Mouse (Mus musculus) limb, embryonic 13.5 days (tissue): ENCODE measurements around the gene Hipk2. TPM values are rescaled to one million over a fixed set of nuclear protein-coding genes. Genes with fewer than 3 reads are reported as not detected.

Experiments used
- ATAC-seq: fragments of 200-750 bp; cut with Nextera tagmentation; 2 replicates; pipeline ENCODE4 v1.8.0; 2017; ENCODE audit warnings: low read depth, moderate number of reproducible peaks, moderate TSS enrichment; ENCODE audit not compliant: low FRiP score
- H3K27ac ChIP-seq: fragments of 300-500 bp; sonication (generic); 2 replicates; pipeline ENCODE4 v1.5.1; 2015; ENCODE audit warnings: inconsistent platforms, mild to moderate bottlenecking, moderate library complexity
- H3K27me3 ChIP-seq: fragments of 300-500 bp; sonication (generic); 2 replicates; pipeline ENCODE4 v1.6.1; 2015; ENCODE audit warnings: mild to moderate bottlenecking, inconsistent platforms
- H3K36me3 ChIP-seq: fragments of 300-500 bp; sonication (generic); 2 replicates; pipeline ENCODE4 v1.6.1; 2015; ENCODE audit warnings: inconsistent platforms, mild to moderate bottlenecking, moderate library complexity
- H3K4me1 ChIP-seq: fragments of 300-500 bp; sonication (generic); 2 replicates; pipeline ENCODE4 v1.6.1; 2015; ENCODE audit warnings: inconsistent platforms
- H3K4me2 ChIP-seq: fragments of 300-500 bp; sonication (generic); replicated peaks from 2 replicates; pipeline ENCODE4 v1.6.1; 2015; ENCODE audit warnings: inconsistent platforms, mild to moderate bottlenecking, moderate library complexity
- H3K4me3 ChIP-seq: fragments of 300-500 bp; sonication (generic); 2 replicates; pipeline ENCODE4 v1.5.1; 2015; ENCODE audit warnings: moderate library complexity, mild to moderate bottlenecking, inconsistent platforms
- H3K9ac ChIP-seq: fragments of 300-500 bp; sonication (generic); 2 replicates; pipeline ENCODE4 v1.6.1; 2015; ENCODE audit warnings: mild to moderate bottlenecking, inconsistent platforms
- H3K9me3 ChIP-seq: fragments of 300-500 bp; sonication (generic); 2 replicates; pipeline ENCODE4 v1.6.1; 2016; ENCODE audit warnings: inconsistent platforms
- WGBS: fragments of 180-500 bp; shearing (Covaris S2); methylation state at CpG from one replicate; pipeline ENCODE4 v1.1.7; 2015; 5-methylcytosine and 5-hydroxymethylcytosine counted together
- polyA plus RNA-seq: library from polyadenylated mRNA; unstranded; fragments of >200 nt; fragmentation: Nextera tagmentation; extraction: Ambion mirVana; gene quantifications from 2 replicates; pipeline ENCODE4 v1.2.1, GENCODE M21; 2015

Hipk2 gene
- polyA plus RNA-seq, 1 experiment from 2014 or later: 19.8 TPM

DNA sequence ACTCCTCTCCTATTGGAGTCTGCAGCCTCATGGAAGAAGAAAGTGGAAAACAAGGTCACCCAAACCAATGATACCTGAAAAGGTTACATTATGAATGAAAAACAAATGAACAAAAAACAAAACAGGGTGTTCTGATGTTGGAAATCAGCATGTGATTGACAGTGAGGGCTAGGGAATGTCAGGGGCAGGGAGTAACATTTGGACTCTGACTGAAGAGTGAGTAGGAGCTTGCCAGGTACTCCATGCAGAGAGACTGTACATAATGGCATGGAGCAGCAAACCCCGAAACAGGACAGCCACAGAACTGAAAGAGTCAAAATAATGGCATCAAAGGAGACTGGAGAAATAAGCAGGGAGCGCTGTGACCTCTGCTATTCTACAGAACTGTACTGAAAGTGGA lies 15.7 kb downstream of the Hipk2 start:
- no peak for ATAC-seq
- Histone ChIP-seq H3K4me2 (no peak overlapping the region), H3K36me3 (no peaks in the 10 kb centered on the region), H3K27me3 (no peaks in the 10 kb centered on the region), H3K27ac (no peak overlapping the region), H3K9ac (no peak overlapping the region), H3K4me1 (peaks cover 40% of the 10 kb centered on the region), H3K9me3 (no peaks in the 10 kb centered on the region), H3K4me3 (no peak overlapping the region)
- 90% methylated on average over 2 of the region's 2 CpGs for WGBS

DNA sequence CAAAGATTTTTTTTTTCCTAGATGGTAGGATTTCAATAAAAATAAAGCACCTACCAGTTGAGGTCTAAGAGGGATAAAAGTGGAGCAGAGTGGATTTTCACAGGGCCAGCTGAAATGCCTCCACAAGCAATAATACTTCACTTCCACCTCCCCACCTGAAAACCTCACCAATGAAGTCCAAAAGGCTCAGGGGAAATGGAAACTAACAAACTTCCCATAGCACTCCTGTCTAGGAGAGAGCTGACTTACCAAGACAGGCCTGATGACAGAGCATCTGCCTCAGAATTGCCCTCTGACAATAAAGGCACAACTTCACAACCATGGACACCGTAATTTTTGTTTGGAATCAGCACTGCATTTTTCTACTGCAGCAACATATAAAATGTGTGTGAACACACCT lies 16.1 kb downstream of the Hipk2 start:
- Histone ChIP-seq H3K9ac (no peak overlapping the region), H3K36me3 (no peaks in the 10 kb centered on the region), H3K4me2 (no peak overlapping the region), H3K4me1 (peaks cover 36% of the 10 kb centered on the region), H3K27me3 (no peaks in the 10 kb centered on the region), H3K9me3 (no peaks in the 10 kb centered on the region), H3K4me3 (no peak overlapping the region), H3K27ac (no peak overlapping the region)
- WGBS: 86% methylated on average over 1 of the region's 1 CpGs
- no peak for ATAC-seq

DNA sequence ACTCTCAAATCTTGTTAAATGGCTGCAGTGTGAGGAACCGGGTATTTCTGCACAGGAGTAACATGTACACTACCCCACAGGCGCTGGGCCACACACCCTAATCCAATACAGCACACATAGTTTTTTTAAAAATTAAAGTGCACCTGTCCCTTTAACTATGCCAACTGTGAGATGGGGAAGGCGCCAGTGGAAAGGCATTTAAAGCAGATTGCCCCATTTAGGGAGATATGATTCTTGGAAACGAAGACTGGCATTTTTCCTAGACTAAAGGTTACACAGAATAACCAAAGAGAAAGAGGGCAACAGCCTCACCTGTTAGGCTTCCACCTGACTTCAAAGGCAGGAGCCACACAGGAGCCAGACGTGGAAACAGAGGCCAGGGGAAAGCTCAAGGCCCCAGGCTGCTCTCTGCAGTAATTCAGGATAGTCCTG lies 22.4 kb downstream of the Hipk2 start:
- Histone ChIP-seq H3K27ac (no peak overlapping the region), H3K36me3 (no peaks in the 10 kb centered on the region), H3K4me3 (no peak overlapping the region), H3K4me2 (no peak overlapping the region), H3K9ac (no peak overlapping the region), H3K27me3 (no peaks in the 10 kb centered on the region), H3K4me1 (peaks cover 60% of the 10 kb centered on the region), H3K9me3 (no peaks in the 10 kb centered on the region)
- no peak for ATAC-seq
- 62% methylated on average over 5 of the region's 5 CpGs for WGBS

DNA sequence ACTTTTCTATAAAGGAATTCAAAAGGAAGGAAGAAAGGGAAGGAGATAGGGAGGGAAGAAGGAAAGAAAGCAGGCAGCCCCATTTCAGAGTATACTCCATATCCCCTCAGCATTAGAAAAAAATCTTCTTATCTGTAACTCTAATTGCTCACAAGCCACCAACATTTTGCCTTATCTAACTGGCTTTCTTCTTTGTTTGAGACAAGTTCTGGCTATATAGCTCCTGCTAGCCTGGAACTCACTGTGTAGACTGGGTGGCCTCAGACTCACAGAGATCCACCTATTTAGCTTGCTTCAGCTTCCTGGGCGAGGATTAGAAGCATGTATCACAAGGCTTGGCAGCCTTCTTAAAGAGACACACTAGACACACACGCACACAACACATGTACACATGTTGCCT lies 24.2 kb downstream of the Hipk2 start:
- Histone ChIP-seq H3K27me3 (no peaks in the 10 kb centered on the region), H3K4me1 (peaks cover 65% of the 10 kb centered on the region), H3K4me2 (no peak overlapping the region), H3K4me3 (no peak overlapping the region), H3K27ac (no peak overlapping the region), H3K9ac (no peak overlapping the region), H3K36me3 (no peaks in the 10 kb centered on the region), H3K9me3 (no peaks in the 10 kb centered on the region)
- no peak for ATAC-seq
- WGBS: 89% methylated on average over 2 of the region's 2 CpGs

DNA sequence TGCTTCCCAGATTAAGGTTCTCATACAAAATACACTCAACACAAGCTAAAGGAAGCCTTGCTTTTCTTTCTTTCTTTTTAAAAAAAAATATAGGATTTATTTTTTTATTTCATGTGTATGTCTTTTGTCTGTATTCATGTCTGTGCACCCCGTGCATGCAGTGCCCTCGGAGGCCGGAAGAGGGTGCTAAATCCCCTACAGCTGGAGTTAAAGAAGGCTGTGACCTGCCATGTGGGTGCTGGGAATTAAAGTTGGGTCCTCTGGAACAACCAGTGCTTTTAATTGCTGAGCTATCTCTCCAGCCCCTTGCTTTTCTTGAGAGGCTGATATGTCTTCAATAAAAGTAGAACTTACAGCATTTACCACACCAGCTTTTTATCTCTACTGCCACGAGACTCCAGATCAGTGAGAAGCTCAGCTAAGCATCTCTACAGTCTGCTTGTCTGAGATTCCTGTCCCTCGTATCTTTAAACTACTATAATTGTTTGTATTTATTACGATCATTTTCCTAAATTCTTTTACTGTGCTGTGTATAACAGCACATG lies 25.2 kb downstream of the Hipk2 start:
- peaks cover 74% of the 10 kb centered on the region for H3K4me1 ChIP-seq
- H3K27me3 ChIP-seq: no peaks in the 10 kb centered on the region
- H3K9me3 ChIP-seq: no peaks in the 10 kb centered on the region
- no peak overlapping the region for H3K4me3 ChIP-seq
- no peak for ATAC-seq
- H3K4me2 ChIP-seq: no peak overlapping the region
- H3K9ac ChIP-seq: no peak overlapping the region
- H3K27ac ChIP-seq: no peak overlapping the region
- H3K36me3 ChIP-seq: no peaks in the 10 kb centered on the region
- WGBS: 92% methylated on average over 6 of the region's 6 CpGs

DNA sequence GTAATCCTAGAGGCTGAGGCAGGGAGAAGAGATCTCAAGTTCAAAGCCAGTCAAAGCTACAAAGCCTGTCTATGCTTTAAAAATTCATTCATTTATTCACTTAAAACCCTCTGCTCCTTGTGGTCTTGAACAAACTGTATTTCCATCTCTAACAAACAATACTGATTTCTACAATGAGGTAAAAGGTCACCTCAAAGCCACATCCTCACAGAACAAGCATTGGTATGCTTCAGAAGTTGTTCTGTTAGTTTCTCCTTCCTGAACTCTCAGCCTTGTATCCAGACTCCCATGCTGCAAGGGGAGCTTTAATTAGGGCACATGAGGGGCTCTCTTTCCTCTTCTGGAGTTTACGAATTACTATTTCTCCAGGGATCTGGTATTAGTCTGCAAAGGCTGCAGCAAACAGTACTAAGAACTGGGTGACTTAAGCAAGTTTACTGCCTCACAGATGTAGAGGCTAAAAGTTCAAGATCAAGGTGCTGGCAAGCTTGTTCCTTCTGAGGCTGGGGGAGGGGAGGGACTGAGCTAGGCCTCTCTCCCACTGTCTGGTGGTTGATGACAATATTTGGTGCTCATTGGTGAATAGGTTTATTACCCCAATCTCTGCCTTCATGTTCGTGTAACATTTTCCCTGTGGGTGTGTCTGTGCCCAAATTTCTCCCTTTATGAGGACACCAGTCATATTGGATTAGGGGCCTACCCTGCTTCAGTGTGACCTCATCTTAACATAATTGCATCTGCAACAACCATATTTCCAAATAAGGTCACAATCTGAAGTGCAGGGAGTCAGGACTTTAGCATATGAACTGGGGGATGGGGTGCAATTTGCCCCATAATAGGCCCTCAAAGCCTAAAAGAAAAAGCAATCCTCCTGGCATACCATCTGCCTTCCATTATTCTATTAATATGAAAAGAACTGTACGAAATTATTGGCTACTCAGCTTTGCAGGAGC lies 27.7 kb downstream of the Hipk2 start:
- H3K4me3 ChIP-seq: no peak overlapping the region
- ATAC-seq: peak; percentile 43
- 27% methylated on average over 3 of the region's 3 CpGs for WGBS
- H3K4me1 ChIP-seq: peaks cover 69% of the 10 kb centered on the region
- no peak overlapping the region for H3K9ac ChIP-seq
- no peaks in the 10 kb centered on the region for H3K36me3 ChIP-seq
- no peaks in the 10 kb centered on the region for H3K27me3 ChIP-seq
- H3K9me3 ChIP-seq: no peaks in the 10 kb centered on the region
- peak overlapping the region; percentile 21; the same call in 1 of the 2 replicates for H3K4me2 ChIP-seq
- H3K27ac ChIP-seq: peak overlapping the region; percentile 69

DNA sequence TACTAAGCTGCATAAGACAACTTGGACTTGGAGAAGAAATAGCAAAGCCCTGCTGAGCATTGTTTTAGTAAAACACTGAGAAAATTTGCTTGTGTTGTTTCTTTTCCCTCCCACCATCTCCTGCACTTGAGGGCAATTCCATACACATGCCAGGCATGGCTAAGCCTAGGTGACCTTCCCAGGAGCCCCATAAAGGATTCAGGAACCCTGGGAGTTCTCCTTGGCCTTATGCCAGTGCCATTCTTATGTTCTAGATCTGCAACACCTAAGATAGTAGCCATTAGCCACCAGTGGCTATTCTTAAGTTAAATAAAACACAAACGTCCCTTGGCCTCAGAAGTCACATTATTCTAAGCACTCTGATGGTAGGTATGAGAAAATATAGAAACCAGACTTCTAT lies 28.5 kb downstream of the Hipk2 start:
- Histone ChIP-seq H3K4me3 (no peak overlapping the region), H3K9me3 (no peaks in the 10 kb centered on the region), H3K4me2 (no peak overlapping the region), H3K36me3 (no peaks in the 10 kb centered on the region), H3K27me3 (no peaks in the 10 kb centered on the region), H3K4me1 (peaks cover 68% of the 10 kb centered on the region), H3K27ac (peak overlapping the region; percentile 69; the same call in 1 of the 2 replicates), H3K9ac (no peak overlapping the region)
- 23% methylated on average over 1 of the region's 1 CpGs for WGBS
- ATAC-seq: no peak

DNA sequence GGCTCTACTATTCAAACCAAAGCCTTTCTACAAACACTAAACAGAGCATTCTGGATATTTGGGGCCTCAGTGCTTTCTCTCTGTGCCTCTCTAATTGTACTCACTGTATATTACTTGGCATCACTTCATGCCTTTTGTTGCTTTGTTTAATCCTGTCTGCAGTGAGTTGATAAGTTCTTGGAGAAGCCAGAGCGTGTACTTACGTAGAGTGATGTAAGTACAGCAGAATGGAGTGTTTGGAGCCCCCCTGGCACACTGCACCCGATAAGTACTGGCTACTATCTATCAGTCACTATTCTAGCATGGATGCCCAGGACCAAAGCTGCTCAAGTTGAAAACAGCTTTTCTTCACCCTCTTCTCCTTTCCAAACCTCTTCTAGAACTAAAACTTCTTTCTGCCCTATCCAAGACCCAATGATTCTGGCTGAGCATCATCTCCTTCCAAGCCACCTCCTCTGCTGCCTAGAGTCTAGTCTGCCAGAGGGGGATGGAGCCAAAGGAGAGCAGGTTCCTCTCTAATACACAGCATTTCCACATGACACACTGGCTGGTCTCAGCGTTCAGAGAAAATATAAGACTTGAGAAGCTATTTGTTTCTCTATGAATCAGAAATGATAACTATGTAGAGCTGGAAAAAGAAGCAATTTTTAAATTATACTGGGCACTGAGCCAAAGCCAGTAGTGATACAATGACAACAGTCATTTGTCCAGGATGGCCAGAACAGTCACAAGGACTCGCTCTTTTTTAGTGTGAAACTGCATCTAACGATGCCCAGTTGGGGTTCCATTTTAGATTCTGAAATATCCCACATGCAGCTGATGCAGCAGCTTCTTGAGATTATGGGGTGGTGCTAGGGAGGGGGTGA lies 29.4 kb downstream of the Hipk2 start:
- no peak overlapping the region for H3K4me3 ChIP-seq
- no peaks in the 10 kb centered on the region for H3K36me3 ChIP-seq
- H3K27me3 ChIP-seq: no peaks in the 10 kb centered on the region
- peaks cover 65% of the 10 kb centered on the region for H3K4me1 ChIP-seq
- no peak overlapping the region for H3K4me2 ChIP-seq
- peak overlapping the region; percentile 69; the same call in 1 of the 2 replicates for H3K27ac ChIP-seq
- 84% methylated on average over 6 of the region's 6 CpGs for WGBS
- H3K9ac ChIP-seq: no peak overlapping the region
- no peak for ATAC-seq
- no peaks in the 10 kb centered on the region for H3K9me3 ChIP-seq

DNA sequence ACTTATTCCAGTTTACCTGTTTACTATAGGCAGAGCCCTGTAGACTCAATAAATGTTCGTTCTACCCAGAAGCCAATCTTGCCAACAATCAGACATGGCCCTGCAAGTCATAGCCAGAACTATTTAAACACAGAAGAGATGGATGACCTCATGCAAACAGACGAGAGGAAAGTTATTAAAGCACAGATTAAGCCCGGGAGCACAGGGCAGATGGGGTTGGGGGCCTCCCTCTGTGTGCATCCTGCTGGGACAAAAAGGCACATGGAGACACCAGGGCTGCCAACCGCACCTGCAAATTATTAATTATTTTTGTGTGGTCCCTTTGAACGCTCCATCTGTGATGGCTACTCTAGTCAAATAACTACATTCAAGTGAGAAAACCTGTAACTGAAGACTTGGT lies 30.1 kb downstream of the Hipk2 start:
- H3K36me3 ChIP-seq: no peaks in the 10 kb centered on the region
- H3K9ac ChIP-seq: no peak overlapping the region
- H3K27ac ChIP-seq: no peak overlapping the region
- H3K4me1 ChIP-seq: peaks cover 72% of the 10 kb centered on the region
- no peaks in the 10 kb centered on the region for H3K9me3 ChIP-seq
- H3K27me3 ChIP-seq: no peaks in the 10 kb centered on the region
- WGBS: 54% methylated on average over 5 of the region's 5 CpGs
- no peak overlapping the region for H3K4me2 ChIP-seq
- H3K4me3 ChIP-seq: no peak overlapping the region
- no peak for ATAC-seq

DNA sequence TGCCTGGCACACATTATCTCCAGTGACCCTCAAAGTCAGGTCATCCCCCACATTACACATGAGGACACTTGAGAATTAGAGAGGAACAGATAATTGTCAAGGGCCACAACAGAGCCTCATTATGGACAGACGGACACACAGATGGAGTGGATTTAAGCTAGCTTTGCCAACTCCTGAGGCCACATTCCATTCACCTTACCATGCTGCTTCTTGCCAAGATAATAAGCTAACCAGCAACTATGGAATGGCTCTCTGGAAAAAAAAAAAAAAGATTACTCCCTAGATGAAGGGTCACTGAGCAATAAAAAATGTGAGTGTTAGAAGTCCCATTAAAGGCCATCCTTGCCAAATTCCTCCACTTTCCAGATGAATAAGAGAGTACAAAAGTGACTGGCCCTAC lies 30.8 kb downstream of the Hipk2 start:
- Histone ChIP-seq H3K36me3 (no peaks in the 10 kb centered on the region), H3K27me3 (no peaks in the 10 kb centered on the region), H3K4me1 (peaks cover 77% of the 10 kb centered on the region), H3K4me2 (no peak overlapping the region), H3K9me3 (no peaks in the 10 kb centered on the region), H3K27ac (no peak overlapping the region; the same call in 1 of the 2 replicates), H3K4me3 (no peak overlapping the region), H3K9ac (no peak overlapping the region)
- 71% methylated on average over 1 of the region's 1 CpGs for WGBS
- ATAC-seq: no peak

DNA sequence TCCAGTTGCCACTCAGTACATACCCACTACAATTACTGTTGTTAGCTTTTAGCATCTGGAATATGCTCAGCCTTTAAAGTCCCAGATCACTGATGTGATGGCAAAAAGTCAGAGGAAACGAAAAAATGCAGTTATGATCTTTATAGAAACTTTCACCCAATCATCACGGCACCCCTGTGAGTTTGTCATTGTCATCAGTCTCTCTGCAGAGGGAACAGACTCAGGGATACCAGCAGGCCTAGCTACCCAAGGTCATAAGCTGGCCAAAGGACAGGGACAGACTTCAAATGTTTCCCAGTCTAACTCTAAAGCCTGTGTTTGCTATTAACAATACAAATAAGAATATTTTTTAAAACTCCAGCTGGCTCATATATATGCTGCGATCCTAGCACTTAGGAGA lies 34.4 kb downstream of the Hipk2 start:
- ATAC-seq: no peak
- no peak overlapping the region for H3K4me3 ChIP-seq
- H3K9ac ChIP-seq: no peak overlapping the region
- peaks cover 45% of the 10 kb centered on the region for H3K4me1 ChIP-seq
- H3K4me2 ChIP-seq: no peak overlapping the region
- H3K9me3 ChIP-seq: no peaks in the 10 kb centered on the region
- peaks cover 12% of the 10 kb centered on the region for H3K36me3 ChIP-seq
- no peaks in the 10 kb centered on the region for H3K27me3 ChIP-seq
- 80% methylated on average over 3 of the region's 3 CpGs for WGBS
- H3K27ac ChIP-seq: no peak overlapping the region

DNA sequence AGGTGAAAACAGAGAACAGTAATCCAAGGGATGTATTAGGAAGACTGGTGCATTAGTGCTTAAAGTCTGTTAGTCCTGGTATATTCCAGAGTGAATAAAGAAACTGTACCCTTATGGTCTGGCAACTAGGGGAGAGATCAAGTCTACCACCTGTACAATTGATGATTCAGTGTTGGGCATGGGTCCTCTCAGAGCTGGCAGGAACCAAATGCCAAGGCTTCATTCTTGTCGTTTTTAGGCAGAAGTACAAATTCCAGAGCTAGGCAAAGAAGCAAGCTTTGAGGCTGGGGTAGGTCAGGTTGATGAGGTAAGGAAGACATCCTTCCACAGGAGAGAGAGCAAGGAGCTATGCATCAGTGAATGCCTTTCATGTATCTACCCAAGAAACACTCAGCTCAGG lies 35.2 kb downstream of the Hipk2 start:
- no peak for ATAC-seq
- WGBS: 84% methylated on average over 1 of the region's 1 CpGs

More for the DNA sequence above, 35.2 kb downstream of the Hipk2 start:
- Histone ChIP-seq H3K27ac (no peak overlapping the region), H3K9ac (no peak overlapping the region), H3K9me3 (no peaks in the 10 kb centered on the region), H3K4me1 (peaks cover 38% of the 10 kb centered on the region), H3K4me2 (no peak overlapping the region), H3K36me3 (peaks cover 12% of the 10 kb centered on the region), H3K27me3 (no peaks in the 10 kb centered on the region), H3K4me3 (no peak overlapping the region)
